ENCODE assay signal across 8 mouse cellular contexts in the genomic region with DNA sequence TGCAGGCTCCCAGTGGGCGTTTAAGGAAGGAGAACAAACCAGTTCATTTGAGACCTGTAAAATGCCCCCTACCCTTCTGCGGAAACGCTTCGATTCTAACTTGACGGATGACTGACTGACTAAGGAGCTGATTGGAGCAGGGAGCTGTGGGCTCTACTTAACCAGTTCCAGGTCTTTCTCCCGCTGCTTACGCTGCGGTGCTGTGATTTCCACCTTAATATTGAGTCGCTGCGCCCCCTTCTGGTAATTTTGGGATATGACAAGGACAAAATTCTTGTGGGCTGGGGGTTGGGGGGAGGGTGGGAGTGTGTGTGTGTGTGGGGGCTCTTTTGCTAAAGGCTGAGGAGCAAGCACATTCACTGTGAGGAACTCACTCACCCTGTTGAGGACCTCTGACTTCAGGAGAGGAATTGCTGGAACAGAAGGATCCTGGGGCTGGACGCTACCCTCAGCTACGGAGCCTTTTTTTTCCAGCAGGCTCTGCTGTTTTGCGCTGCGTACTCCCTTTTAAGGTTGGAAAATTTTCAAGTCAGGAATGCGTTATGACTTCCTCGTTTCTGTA. TPM values are rescaled to one million over a fixed set of nuclear protein-coding genes. Genes with fewer than 3 reads are reported as not detected.
A peak's percentile ranks its signal among the peaks of the same experiment; 100 is the strongest.
DNase-seq lines count a peak whose midpoint lies in the region; ATAC-seq and TF ChIP-seq lines count a peak whose summit lies in the region.

No protein-coding gene starts in this region.

- peak; percentile 74 to 76 for DNase-seq in right cerebral cortex, adult 2 months (ENCODE audit: low spot score in 2 of 2)
- DNase-seq in right cerebral cortex, postnatal 25 days = no peak
- DNase-seq in cerebellum, adult 2 months = peak; percentile 66 to 70
- DNase-seq in forelimb bud, embryonic 11.5 days (ENCODE audit: low read depth, low spot score) = peak; percentile 95
- peak; percentile 91 for DNase-seq in hindbrain, postnatal 0 days (ENCODE audit: low spot score)
- DNase-seq in limb, embryonic 11.5 days (ENCODE audit: low spot score) = peak; percentile 87
- DNase-seq in testis, postnatal 14 days (ENCODE audit: low spot score) = peak; percentile 64

- H3K36me3 ChIP-seq in hindbrain, postnatal 0 days (ENCODE audit: insufficient read depth, low read length) = no peaks in the 10 kb centered on the region
- H3K36me3 ChIP-seq in limb, embryonic 11.5 days (ENCODE audit: control insufficient read depth, insufficient read depth, low read length) = no peaks in the 10 kb centered on the region
- no peaks in the 10 kb centered on the region for H3K36me3 ChIP-seq in midbrain, embryonic 15.5 days (replicated peaks)

- WGBS in cerebellum, adult 2 months = 19% methylated on average over 16 of the region's 16 CpGs
- 23% methylated on average over 16 of the region's 16 CpGs for WGBS in hindbrain, postnatal 0 days
- WGBS in limb, embryonic 11.5 days = 23% methylated on average over 16 of the region's 16 CpGs
- 22% methylated on average over 16 of the region's 16 CpGs for WGBS in midbrain, embryonic 15.5 days

- H3K4me3 ChIP-seq in cerebellum, adult 2 months (replicated peaks; ENCODE audit: insufficient read depth, low read depth, low read length) = no peak overlapping the region
- no peak overlapping the region for H3K4me3 ChIP-seq in hindbrain, postnatal 0 days (ENCODE audit: low read length)
- no peak overlapping the region for H3K4me3 ChIP-seq in limb, embryonic 11.5 days (ENCODE audit: low read depth, low read length)
- H3K4me3 ChIP-seq in midbrain, embryonic 15.5 days = peak overlapping the region; percentile 9; the same call in 1 of the 2 replicates

- no peaks in the 10 kb centered on the region for H3K27me3 ChIP-seq in cerebellum, adult 2 months (ENCODE audit: control insufficient read depth, insufficient read depth, low read length)
- H3K27me3 ChIP-seq in hindbrain, postnatal 0 days (ENCODE audit: insufficient read depth, low read length) = no peaks in the 10 kb centered on the region
- no peaks in the 10 kb centered on the region for H3K27me3 ChIP-seq in limb, embryonic 11.5 days (ENCODE audit: control insufficient read depth, insufficient read depth, low read length)
- 0 out of 2 replicates have a peak, but pooled peaks cover 3% of the 10 kb centered on the region for H3K27me3 ChIP-seq in midbrain, embryonic 15.5 days (replicated peaks)

- peak overlapping the region; percentile 40 for H3K4me2 ChIP-seq in hindbrain, postnatal 0 days (ENCODE audit: low read depth, low read length)
- H3K4me2 ChIP-seq in limb, embryonic 11.5 days (ENCODE audit: low read depth, severe bottlenecking) = 0 out of 2 replicates have a peak overlapping the region, but pooled peaks have one; percentile 15
- peak overlapping the region; percentile 41 for H3K4me2 ChIP-seq in midbrain, embryonic 15.5 days

- peak; percentile 67 for TF ChIP-seq CTCF in cerebellum, adult 2 months (IDR thresholded peaks at IDR 0.05; ENCODE audit: borderline replicate concordance, insufficient read depth, low read depth, low read length)
- peak; percentile 83 for TF ChIP-seq CTCF in hindbrain, postnatal 0 days (IDR thresholded peaks at IDR 0.05; ENCODE audit: low read depth)

- no peak for TF ChIP-seq POLR2A in cerebellum, adult 2 months (IDR thresholded peaks at IDR 0.05; ENCODE audit: borderline replicate concordance, insufficient read depth, low read length)

- no peaks in the 10 kb centered on the region for H3K9me3 ChIP-seq in hindbrain, postnatal 0 days (ENCODE audit: low read length)
- H3K9me3 ChIP-seq in limb, embryonic 11.5 days (ENCODE audit: control insufficient read depth, low read length) = no peaks in the 10 kb centered on the region
- H3K9me3 ChIP-seq in midbrain, embryonic 15.5 days = no peaks in the 10 kb centered on the region

- peak; percentile 78 for ATAC-seq in hindbrain, postnatal 0 days
- ATAC-seq in limb, embryonic 11.5 days (ENCODE audit: insufficient number of reproducible peaks, low FRiP score, low TSS enrichment, low read depth) = peak; percentile 79
- ATAC-seq in midbrain, embryonic 15.5 days (replicated peaks) = peak; percentile 69

- H3K27ac ChIP-seq in cerebellum, adult 2 months (ENCODE audit: insufficient read depth, low read length) = no peak overlapping the region
- H3K27ac ChIP-seq in hindbrain, postnatal 0 days = no peak overlapping the region
- peak overlapping the region; percentile 51; the same call in 1 of the 2 replicates for H3K27ac ChIP-seq in limb, embryonic 11.5 days (replicated peaks; ENCODE audit: low read depth, low read length)
- H3K27ac ChIP-seq in midbrain, embryonic 15.5 days = no peak overlapping the region

- H3K4me1 ChIP-seq in cerebellum, adult 2 months (ENCODE audit: control insufficient read depth, insufficient read depth, low read length) = 0 out of 2 replicates have a peak, but pooled peaks cover 2% of the 10 kb centered on the region
- peaks cover 6% of the 10 kb centered on the region for H3K4me1 ChIP-seq in hindbrain, postnatal 0 days (ENCODE audit: insufficient read depth, low read length)
- H3K4me1 ChIP-seq in limb, embryonic 11.5 days (ENCODE audit: control insufficient read depth, insufficient read depth, low read length) = peaks cover under 1% of the 10 kb centered on the region; the same call in 1 of the 2 replicates
- H3K4me1 ChIP-seq in midbrain, embryonic 15.5 days = peaks cover 8% of the 10 kb centered on the region

- H3K9ac ChIP-seq in hindbrain, postnatal 0 days (replicated peaks; ENCODE audit: low read length) = no peak overlapping the region; the same call in 1 of the 2 replicates
- H3K9ac ChIP-seq in limb, embryonic 11.5 days (ENCODE audit: low read length) = no peak overlapping the region
- H3K9ac ChIP-seq in midbrain, embryonic 15.5 days = no peak overlapping the region

RNA-seq across cellular contexts. Expression of gene Fos, which starts 18.5 kb away (rescaled TPM):
- polyA plus RNA-seq in cerebellum, adult 2 months (2012; rRNA removed) = 16.6 and 22.4 TPM in 2 replicates
- total RNA-seq in hindbrain, postnatal 0 days (2014; rRNA removed) = 20.7 and 23.4 TPM in 2 replicates
- polyA plus RNA-seq in hindbrain, postnatal 0 days (2015; fragmentation: Nextera tagmentation; extraction: Ambion mirVana) = 12.1 and 13.5 TPM in 2 replicates
- 0.89 and 1.2 TPM in 2 replicates for polyA plus RNA-seq in limb, embryonic 11.5 days (2014; fragmentation: Nextera tagmentation; extraction: Ambion mirVana)
- 1.4 and 1.6 TPM in 2 replicates for polyA plus RNA-seq in midbrain, embryonic 15.5 days (2015; fragmentation: Nextera tagmentation; extraction: Ambion mirVana)
